Mouse (Mus musculus) ovary, postnatal 10 days (tissue): ENCODE results near the gene Klhl41.
A peak's percentile ranks its signal among the peaks of the same experiment; 100 is the strongest.

Experiments
- DNase-seq: peaks from one replicate; pipeline ENCODE4 v3.0.0; 2022; ENCODE audit warnings: low spot score

Klhl41 gene

DNA sequence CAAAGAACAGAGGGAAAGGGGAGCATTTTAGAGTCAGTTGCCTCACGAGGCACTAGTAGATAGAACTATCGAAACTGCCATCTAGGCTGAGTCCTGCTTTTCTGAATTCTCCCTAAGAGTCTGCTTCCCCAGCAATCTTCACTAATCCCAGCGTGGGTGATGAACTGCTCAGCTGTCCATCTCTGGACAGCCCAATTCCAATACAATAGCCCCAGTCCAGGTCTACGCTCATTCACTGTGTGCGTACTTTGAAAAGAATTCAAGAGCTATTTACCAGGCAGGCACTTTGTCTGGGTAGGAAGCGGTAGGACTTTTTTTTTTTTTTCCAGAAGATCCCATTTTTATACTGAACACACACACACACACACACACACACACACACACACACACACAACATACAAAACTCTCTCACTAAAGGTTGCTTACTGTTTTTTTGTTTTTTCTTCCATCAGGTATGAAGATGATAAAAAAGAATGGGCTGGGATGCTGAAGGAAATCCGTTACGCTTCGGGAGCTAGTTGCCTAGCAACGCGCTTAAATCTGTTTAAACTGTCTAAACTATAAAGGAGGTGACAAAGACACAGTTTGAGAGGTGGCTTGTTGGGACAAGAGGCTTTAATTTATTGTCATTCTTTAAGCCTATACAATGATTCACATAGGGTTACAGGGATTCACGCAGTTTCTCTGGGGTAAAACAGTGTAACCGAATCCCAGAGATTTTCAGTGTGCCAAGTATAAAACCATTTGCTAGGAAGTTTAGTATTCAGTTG is 13.3 kb downstream of the Klhl41 start:
- DNase-seq: no peak

DNA sequence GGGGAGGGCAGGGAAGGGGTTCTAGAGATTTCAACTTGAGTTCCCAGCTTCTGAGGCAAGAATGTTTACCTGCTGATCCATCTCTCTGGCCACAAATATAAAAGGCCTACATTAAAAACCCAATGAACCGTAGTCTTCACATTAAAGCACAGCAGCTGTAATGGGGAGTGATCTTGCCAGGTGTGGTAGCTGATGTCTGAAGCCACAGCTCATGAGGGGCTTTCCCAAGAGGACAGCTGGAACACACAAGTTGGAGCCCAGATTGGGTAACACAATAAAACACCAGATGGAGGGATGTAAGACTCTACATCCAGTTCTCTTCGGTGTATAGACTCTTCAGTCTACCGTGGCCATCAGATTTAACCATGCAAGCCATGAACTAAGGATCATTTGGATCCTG is 14.6 kb downstream of the Klhl41 start:
- DNase-seq: no peak

DNA sequence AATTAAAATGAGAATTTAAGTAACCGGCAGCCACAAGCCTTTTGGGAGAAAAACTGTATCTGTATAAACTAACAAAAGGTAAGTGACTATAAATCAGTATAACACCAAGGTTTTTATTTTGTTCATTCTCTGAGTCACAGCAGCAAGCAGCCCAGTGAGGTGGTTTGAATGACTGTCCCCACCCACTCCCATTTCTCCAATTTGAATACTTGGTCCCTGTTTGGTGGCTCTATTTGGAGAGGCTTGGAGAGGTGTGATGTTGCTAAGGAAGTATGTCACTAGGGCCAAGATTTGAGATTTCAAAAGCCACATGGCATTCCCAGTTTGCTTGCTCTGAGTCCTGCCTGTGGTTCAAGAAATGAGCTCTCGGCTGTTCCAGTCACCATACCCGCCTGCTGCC is 20.3 kb downstream of the Klhl41 start:
- no peak for DNase-seq

DNA sequence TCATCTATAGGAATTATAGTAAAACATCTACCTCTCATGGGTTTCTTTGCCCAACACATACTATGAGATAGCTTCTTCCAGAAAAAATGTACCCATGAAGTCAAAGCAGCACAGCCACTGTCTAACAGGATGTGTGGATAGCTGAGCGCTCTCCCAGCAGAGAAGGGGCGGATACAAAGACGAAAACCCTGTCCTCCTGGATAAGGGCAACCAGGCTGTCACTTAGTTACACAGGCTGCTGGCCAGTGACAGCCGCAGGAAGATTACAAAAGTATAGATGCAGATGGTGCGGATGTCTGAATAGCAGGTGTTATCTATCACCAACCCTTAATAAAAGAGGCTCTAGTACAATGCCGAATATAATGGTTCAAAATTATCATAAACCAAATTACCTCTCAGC is 20.9 kb downstream of the Klhl41 start:
- DNase-seq: no peak

DNA sequence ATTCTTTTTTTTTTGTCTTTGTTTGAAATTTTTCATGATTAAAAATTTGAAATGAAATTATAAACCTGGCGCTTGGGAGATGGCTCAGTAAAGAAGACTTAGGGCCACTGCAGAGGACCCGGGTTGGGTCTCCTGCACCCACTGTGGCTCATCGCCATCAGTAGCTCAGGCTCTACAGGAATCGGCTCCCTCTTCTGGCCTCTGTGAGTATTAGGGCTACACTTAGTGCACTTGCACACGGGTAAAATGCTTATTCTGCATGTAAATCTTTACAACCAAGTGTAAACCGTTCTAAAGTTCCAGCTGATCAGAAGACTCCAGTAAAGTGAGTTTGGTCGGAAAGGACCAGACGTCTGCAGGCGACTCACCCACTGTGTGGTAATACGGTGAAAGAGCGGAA is 23.6 kb downstream of the Klhl41 start:
- no peak for DNase-seq

DNA sequence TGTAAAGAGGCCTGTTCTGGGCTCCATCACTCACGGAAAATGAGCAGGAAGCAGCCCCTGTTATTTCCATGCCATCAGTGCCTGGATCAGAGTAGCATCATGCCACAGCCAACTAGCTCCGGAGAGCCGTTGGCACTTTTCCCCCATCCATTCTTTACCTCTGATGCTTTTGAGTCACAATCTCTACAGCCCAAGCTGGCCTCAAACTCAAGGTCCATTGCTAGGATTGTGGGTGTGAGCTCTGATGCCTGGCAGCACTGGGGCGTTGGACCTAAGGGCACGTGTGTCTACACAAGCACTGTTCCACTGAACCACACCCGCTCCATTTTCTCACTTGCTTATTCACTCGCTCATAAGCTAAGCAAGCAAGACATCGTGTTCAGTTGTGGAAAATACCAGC is 30.5 kb downstream of the Klhl41 start:
- no peak for DNase-seq

DNA sequence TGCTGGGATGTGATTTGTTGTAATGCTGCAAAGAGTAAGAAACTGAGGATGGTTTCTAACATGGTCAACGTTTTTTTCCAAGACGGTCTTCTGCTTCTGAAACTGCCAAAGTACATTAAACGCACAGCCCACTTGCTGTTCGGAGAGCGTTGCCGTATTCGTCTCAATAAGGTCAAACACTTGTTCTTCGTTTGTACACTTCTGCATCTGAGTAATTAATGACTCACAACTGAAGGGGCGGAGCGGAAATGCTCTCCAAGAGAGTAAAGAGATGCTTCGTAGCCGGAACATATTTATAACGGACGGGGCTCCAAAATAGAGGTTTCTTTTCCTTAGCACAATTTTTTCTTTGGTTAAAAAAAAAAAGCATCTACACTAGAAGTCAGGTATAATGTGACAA is 42.3 kb downstream of the Klhl41 start:
- DNase-seq: no peak

DNA sequence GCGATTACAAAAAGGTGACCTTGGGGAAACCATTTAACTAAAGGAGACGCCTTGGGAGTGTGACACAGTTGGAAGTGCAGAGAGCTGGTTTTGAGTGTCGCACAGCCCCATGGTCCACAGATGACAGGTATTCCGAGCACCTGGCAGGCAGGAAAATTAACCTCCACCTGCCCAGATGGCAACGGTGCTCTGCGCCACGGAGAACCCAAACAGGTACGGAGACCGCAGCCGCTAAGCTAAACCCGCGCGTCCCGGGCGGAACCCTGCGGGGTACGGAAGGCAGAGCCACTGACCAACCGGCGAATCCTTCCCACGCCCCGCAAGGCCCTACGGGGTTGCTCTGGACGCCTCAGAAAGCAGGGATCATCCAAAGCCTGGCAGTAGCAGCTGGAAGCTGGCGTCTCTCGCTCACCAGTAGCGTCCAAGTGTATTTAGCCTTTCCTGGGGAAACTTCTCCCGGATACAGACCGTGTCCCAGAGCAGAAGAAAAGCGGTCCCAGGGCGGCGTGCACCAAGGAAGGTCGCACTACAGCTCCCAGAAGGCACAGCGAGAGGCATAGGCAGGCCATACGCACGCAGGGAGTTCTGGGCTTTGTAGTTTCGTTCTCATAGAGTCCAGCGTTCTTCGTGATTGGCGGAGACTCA is 43.2 kb downstream of the Klhl41 start, which contains the start of gene Fastkd1:
Fastkd1 (minus strand) TSS at position 536 of the 645 bp plus-strand sequence.
- DNase-seq: peak; percentile 57

DNA sequence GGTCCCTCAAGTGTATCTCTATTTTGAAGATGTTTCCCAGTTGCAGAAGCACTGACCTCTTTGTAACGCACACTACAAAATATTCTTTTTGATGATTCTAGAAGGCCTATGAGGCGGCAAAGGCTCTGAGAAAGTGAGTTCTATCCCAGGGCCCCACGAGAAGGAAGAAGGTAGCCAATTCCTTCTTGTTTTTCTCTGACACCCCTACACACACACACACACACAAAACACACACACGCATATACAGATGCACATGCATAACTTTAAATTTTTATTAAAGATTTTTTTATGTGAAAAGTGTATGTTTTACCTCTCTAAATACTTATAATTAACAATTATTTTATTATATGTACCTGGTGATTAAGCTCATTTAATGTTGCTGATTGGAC is 43.7 kb downstream of the Klhl41 start:
- no peak for DNase-seq

DNA sequence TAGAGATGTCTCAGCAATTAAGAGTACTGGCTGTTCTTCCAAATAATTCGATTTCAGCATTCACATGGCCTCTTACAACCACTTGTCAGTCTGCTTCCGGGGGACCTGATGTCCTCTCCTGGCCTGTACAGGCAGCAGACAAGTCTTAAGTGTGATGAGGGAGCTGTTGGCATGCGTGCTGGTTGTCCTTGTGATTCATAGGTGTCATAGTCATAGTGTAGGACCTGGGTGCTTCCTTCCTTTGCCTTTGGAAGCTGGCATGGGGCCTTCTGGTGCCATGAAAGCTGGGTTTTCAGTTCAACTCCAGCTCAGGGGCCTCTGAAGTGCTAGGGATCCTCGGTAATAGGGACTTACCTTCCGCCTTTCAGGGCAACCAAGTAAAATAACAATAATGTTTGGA is 44.2 kb downstream of the Klhl41 start:
- DNase-seq: no peak

DNA sequence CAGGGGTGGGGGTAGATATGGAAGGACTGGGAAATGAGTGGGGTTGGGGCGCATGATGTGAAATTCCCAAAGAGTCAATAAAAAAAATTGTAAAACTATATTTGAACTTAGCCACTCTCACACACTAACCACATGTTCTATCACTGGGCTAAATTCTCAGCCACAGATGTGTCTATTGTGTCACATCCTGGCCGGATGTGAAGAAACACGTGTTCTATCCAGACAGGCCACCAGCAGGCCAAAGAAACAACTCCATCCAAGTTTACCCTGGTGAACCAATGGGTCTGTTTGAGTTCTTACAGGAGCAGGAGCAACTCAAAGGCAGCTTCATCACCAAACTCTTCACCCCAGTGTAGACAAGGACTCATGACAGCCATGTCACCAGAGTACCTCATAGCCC is 46.6 kb downstream of the Klhl41 start:
- DNase-seq: no peak

DNA sequence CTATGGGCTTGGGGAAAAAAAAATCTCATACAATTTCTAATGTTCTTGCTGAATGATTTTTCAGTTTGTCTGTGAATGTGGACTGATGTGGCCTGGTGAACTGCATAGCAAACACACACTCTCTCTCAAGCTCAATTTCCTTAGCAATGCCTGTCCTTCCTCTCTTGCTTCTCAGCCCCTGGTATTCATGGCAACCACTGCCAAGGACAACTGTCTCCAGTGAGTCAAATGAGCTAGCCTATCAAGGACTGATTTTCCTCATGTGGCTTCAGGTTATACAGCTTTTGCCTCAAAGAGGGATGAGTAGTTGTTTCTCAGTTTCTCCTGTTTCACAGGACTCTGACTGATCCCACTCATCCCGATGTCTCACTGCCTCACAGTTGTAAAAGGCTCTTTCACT is 49.2 kb downstream of the Klhl41 start:
- DNase-seq: no peak

DNA sequence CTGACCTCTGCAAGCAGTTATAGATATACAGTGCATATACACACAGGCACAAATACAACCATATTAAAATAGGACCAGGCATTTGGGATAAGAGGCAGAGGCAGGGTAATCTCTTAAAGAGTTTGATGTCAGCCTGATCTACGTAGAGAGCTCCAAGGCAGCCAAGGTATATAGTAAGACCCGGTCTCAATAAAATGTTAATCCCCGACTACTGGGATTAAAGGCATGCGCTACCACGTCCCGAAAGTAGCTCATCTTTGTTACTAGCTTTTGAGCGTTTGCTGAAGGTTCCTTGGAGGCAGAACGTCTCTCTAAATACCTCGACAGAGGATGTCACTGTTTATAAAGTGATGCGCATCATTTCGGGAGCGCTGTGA is 52.3 kb downstream of the Klhl41 start, which contains the start of gene Ppig:
Ppig (plus strand) TSS at position 273 of the 377 bp plus-strand sequence.
- peak; percentile 5 for DNase-seq

DNA sequence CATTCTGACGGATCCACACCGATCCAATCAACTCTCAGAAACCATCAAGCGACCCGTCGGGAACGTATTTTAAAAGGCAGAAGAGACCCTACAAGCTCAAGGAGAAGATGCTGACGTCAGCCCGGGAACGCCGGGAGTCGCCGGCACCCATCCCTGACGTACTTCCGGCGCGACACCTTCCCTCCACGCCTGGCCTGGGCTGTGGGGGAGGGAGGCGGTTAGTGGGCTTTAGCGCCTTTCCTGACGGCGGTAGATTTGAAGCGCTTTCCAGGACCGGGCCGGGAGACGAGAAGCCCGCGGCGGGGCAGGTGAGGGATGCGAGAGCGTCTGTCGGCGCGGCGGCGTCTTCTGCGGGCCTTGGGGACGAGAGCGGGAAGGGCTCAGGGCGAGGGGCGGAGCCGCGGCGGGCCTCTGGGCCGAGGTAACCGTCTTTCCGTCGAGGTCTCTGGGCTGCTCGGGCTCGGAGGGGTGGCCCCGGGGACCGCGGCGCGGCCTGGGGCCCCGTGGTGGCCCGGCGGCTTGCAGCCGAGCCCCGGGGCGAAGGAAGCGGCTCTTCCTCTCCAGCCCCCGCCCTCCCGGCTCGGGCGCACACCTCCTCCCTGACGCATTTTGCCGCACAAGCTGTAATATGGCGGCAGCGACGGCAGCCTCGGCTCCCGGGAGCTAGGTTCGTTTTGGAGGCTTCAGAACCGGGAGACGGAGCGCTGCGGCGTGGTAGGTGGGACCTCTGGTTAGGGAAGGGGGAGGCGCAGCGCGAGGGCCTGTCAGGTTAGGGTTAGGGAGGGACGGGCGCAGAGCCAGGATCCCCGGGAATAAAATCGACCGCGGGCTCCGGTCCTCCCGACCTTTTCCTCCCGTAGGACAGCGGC is 53.0 kb downstream of the Klhl41 start:
- peak; percentile 91 for DNase-seq

DNA sequence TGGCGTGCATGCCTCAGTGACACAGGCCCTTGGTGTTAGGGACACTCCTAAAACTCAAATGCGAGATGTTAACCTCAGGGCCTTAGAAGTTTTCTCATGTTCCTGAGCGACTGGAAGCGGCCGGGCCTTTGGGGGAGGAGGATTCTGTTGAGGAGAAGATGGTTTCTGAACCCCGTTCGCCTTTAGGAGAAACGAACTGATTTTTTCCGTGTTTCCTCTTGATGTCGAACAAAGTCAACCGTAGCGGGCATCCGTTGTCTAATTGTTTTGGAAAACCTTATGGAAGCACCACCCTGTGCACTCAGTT is 53.6 kb downstream of the Klhl41 start:
- no peak for DNase-seq
